Mouse (Mus musculus): ENCODE measurements around the gene Orm1.

Gene Orm1

DNA sequence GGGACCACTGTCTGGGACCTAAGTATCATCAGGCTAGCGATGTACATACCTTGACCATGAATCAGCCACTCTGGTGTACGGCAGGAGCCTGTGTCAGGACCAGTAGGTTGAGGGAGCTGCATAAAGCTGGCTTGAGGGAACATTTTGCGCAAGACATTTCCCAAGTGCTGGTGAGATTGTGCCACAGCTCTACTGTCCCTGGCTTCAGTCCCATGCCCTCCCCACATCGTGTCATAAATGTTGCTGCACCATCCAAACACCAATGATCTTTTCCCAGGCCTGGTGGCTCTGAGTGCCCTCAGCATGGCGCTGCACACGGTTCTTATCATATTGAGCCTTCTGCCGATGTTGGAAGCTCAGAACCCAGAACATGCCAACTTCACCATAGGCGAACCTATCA, at the start of gene Orm1:
Orm1 (plus strand) TSS at position 266 of the 400 bp plus-strand sequence.
- no peak for DNase-seq (ENCODE audit: low spot score)

GRCm38 (mm10) chr4:63295641-63296040, 48.7 kb upstream of the Orm1 start:
- DNase-seq (ENCODE audit: low spot score), result no peak

DNA sequence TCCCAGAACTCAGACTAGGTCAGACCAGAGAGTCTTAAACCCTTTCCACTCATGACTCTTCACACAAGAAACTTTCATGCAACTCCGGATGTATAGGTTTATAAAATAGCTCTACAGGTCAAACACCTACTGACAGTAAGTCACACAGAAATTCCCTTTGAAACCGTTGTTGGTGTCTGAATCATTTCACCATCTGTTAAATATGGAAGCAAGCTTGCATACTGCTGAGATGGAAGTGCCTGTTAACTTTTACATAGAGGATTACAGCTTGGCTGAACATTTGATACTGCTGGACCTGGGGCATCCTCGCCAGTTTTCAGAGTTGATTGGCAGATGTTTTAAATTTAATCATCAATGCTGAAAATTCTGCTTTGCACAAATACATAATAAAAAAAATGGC, 48.1 kb upstream of the Orm1 start:
- no peak for DNase-seq (ENCODE audit: low spot score)

GRCm38 (mm10) chr4:63296876-63297275, 47.5 kb upstream of the Orm1 start:
- DNase-seq (ENCODE audit: low spot score), result no peak

DNA sequence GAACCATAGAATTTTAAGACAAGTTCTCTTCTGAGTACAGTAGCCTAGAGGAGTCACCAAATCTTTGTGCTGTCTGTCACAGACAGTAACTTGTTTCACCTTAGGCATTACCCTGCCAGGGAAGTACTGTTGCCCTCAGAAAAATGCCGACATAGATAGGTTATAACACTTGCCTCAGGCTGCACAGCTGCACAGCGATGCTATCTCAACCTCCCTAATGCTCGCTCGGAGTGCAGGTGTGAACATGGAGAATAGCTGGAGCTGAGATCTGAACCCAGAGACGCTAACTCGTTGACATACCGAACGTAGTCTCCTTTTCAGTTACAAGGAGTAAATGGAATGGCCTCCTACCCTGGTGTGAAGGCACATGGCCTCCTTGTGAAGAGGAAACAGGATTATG, 46.2 kb upstream of the Orm1 start:
- DNase-seq (ENCODE audit: low spot score), result no peak

GRCm38 (mm10) chr4:63302641-63303040, 41.7 kb upstream of the Orm1 start:
- DNase-seq (ENCODE audit: low spot score), result no peak

GRCm38 (mm10) chr4:63307175-63308062, 36.9 kb upstream of the Orm1 start:
- DNase-seq (ENCODE audit: low spot score), result peak; percentile 76

- DNase-seq (ENCODE audit: low spot score), result no peak
These were observed 36.0 kb upstream of the Orm1 start for GRCm38 (mm10) chr4:63308316-63308715.

DNA sequence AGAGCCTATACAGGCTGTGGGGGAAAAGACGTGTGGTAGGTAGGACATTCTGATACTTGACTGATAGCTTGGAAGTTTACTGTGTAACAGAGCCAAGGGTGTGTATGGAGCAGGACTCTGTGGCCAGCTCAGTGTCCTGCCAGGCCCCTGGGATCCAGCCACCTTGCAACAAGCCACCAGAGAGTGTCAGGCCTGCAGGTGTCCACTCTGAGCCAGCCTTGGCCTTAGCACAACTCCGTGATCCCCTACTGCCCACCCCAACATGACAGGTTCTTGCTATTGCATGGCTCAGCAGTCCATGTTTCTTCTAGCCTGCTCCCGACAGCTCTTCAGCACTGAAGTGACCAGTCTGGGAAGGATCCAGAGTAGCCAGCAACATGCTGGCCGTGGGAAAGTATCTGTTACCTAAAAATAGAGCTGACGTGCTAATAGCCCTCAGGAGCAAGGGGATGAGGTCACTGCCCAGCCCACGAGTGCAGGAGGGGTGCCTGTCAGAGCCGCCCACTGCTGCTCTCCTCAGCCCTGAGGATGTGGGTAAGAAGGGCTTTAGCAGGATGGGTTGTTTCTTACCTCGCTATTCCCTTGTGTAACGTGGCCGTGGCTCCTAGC, 34.0 kb upstream of the Orm1 start:
- no peak for DNase-seq (ENCODE audit: low spot score)

- no peak for DNase-seq (ENCODE audit: low spot score)
These were observed 32.9 kb upstream of the Orm1 start for GRCm38 (mm10) chr4:63311426-63311825.

- DNase-seq (ENCODE audit: low spot score), result no peak
These were observed 30.3 kb upstream of the Orm1 start for GRCm38 (mm10) chr4:63314063-63314462.

GRCm38 (mm10) chr4:63316076-63316746, 28.1 kb upstream of the Orm1 start:
- DNase-seq (ENCODE audit: low spot score), result no peak

- peak; percentile 18 for DNase-seq (ENCODE audit: low spot score)
These were observed 24.8 kb upstream of the Orm1 start for GRCm38 (mm10) chr4:63319566-63319965.

DNA sequence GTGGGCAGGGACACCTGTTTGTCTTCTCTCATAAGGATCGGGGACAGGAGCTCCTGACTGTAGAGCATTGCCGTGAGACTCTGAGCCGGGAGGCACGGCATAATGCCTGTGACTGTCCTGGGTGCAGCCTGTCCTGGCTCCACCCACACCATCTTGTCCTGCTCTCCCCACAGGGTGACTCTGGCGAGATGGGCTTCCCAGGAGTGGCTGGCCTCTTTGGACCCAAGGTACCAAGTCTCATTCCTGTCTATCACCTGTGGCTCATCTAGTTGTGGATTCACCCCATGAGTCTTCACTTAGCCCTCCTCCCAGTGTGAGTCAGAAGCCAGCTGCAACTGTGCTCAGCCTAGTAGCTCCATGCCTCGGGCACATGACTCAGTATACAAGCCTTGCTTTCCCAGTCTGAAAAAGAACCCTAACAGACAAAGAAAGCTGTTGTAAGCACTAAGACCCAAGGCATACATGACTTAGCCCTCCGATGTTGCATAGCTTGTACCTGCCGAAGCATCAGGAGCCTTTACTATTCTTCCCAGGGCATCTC, 21.0 kb upstream of the Orm1 start:
- DNase-seq (ENCODE audit: low spot score), result no peak

GRCm38 (mm10) chr4:63333403-63333802, 11.0 kb upstream of the Orm1 start:
- no peak for DNase-seq (ENCODE audit: low spot score)

- DNase-seq (ENCODE audit: low spot score), result peak; percentile 63
These were observed 5.8 kb upstream of the Orm1 start for GRCm38 (mm10) chr4:63338414-63339076.

- no peak for DNase-seq (ENCODE audit: low spot score)
These were observed 1.9 kb upstream of the Orm1 start for GRCm38 (mm10) chr4:63342491-63342890.

- no peak for DNase-seq (ENCODE audit: low spot score)
These were observed 752 bp upstream of the Orm1 start for GRCm38 (mm10) chr4:63343608-63344007.

GRCm38 (mm10) chr4:63345261-63345660, 901 bp downstream of the Orm1 start:
- DNase-seq (ENCODE audit: low spot score), result no peak

GRCm38 (mm10) chr4:63346659-63347058, 2.3 kb downstream of the Orm1 start:
- DNase-seq (ENCODE audit: low spot score), result no peak

GRCm38 (mm10) chr4:63348524-63348923, 4.2 kb downstream of the Orm1 start:
- no peak for DNase-seq (ENCODE audit: low spot score)

All from yolk sac, embryonic 10.5 days (tissue).